Mouse (Mus musculus): Measurements from ENCODE around the gene Mical3.

DNA sequence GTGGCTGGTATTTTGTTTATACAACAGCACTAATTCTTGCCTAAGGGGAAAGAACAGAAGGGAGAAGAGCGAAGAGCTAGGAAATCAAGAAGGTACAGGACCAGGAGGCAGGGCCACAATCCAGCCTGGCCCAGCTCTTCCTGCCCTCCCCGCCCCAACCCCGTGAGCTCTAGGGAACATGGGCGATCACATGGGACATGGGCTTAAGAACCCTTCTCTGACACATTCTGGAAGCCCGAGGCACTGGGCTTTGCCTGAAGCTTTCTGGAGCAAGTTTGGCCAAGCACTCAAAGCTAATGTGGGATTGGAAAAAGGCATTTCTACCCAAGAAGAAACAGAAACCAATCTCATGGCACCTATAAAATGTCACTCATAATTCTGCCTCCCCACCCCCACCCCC, 131.7 kb downstream of the Mical3 start:
- TF ChIP-seq POLR2A (IDR thresholded peaks at IDR 0.05; ENCODE audit: control insufficient read depth, extremely low read depth, insufficient read depth, low read length, poor library complexity), result no peak
- no peak for TF ChIP-seq CTCF (IDR thresholded peaks at IDR 0.05; ENCODE audit: borderline replicate concordance, control insufficient read depth, extremely low read depth, insufficient read depth, low read length, poor library complexity)

All from thymus, adult 2 months (tissue).